Mouse (Mus musculus) liver, embryonic 13.5 days (tissue): ENCODE data around the gene Cdc20b. TPM values are rescaled to one million over a fixed set of nuclear protein-coding genes. Genes with fewer than 3 reads are reported as not detected.
A peak's percentile ranks its signal among the peaks of the same experiment; 100 is the strongest.
"Not testable (repeated sequence)": the region's sequence is repeated elsewhere in the genome, so short reads cannot be mapped to it uniquely, and the experiment has no call there.

ENCODE experiments used
- ATAC-seq: fragments of 200-750 bp; cut with Nextera tagmentation; 2 replicates; pipeline ENCODE4 v1.8.0; 2017; ENCODE audit warnings: low read depth, mild to moderate bottlenecking, moderate number of reproducible peaks, moderate library complexity
- DNase-seq: peaks from one replicate; pipeline ENCODE4 v3.0.0; 2022
- H3K27ac ChIP-seq: fragments of 300-500 bp; sonication (generic); 2 replicates; pipeline ENCODE4 v1.5.1; 2015; ENCODE audit warnings: moderate library complexity, mild to moderate bottlenecking, inconsistent platforms
- H3K27me3 ChIP-seq: fragments of 300-500 bp; sonication (generic); 2 replicates; pipeline ENCODE4 v1.6.1; 2015; ENCODE audit warnings: mild to moderate bottlenecking, inconsistent platforms
- H3K36me3 ChIP-seq: fragments of 300-500 bp; sonication (generic); 2 replicates; pipeline ENCODE4 v1.6.1; 2015; ENCODE audit warnings: mild to moderate bottlenecking, inconsistent platforms
- H3K4me1 ChIP-seq: fragments of 300-500 bp; sonication (generic); replicated peaks from 2 replicates; pipeline ENCODE4 v1.6.1; 2015; ENCODE audit warnings: inconsistent platforms
- H3K4me2 ChIP-seq: fragments of 300-500 bp; sonication (generic); 2 replicates; pipeline ENCODE4 v1.6.1; 2015; ENCODE audit warnings: inconsistent platforms, mild to moderate bottlenecking, moderate library complexity
- H3K4me3 ChIP-seq: fragments of 300-500 bp; sonication (generic); replicated peaks from 2 replicates; pipeline ENCODE4 v1.5.1; 2015; ENCODE audit warnings: mild to moderate bottlenecking, inconsistent platforms
- H3K9ac ChIP-seq: fragments of 300-500 bp; sonication (generic); 2 replicates; pipeline ENCODE4 v1.6.1; 2015; ENCODE audit warnings: mild to moderate bottlenecking, inconsistent platforms
- H3K9me3 ChIP-seq: fragments of 300-500 bp; sonication (generic); replicated peaks from 2 replicates; pipeline ENCODE4 v1.6.1; 2016; ENCODE audit warnings: inconsistent platforms
- WGBS: fragments of 180-500 bp; shearing (Covaris S2); methylation state at CpG from one replicate; pipeline ENCODE4 v1.1.7; 2015; ENCODE audit not compliant: insufficient replicate concordance; 5-methylcytosine and 5-hydroxymethylcytosine counted together
- polyA plus RNA-seq: library from polyadenylated mRNA; unstranded; fragments of >200 nt; fragmentation: Nextera tagmentation; extraction: Ambion mirVana; gene quantifications from 2 replicates; pipeline ENCODE4 v1.2.1, GENCODE M21; 2015

The Cdc20b gene
- polyA plus RNA-seq, 1 experiment from 2014 or later: not detected

GRCm38 (mm10) chr13:112997369-112997768 lies 37.5 kb upstream of the Cdc20b start:
- Histone ChIP-seq H3K27ac (no peak overlapping the region), H3K4me2 (no peak overlapping the region), H3K4me3 (no peak overlapping the region), H3K4me1 (peaks cover 16% of the 10 kb centered on the region), H3K9ac (no peak overlapping the region), H3K36me3 (no peaks in the 10 kb centered on the region), H3K9me3 (no peaks in the 10 kb centered on the region), H3K27me3 (peaks cover 94% of the 10 kb centered on the region)
- ATAC-seq (no peak), DNase-seq (no peak)
- WGBS: 49% methylated on average over 6 of the region's 6 CpGs

DNA sequence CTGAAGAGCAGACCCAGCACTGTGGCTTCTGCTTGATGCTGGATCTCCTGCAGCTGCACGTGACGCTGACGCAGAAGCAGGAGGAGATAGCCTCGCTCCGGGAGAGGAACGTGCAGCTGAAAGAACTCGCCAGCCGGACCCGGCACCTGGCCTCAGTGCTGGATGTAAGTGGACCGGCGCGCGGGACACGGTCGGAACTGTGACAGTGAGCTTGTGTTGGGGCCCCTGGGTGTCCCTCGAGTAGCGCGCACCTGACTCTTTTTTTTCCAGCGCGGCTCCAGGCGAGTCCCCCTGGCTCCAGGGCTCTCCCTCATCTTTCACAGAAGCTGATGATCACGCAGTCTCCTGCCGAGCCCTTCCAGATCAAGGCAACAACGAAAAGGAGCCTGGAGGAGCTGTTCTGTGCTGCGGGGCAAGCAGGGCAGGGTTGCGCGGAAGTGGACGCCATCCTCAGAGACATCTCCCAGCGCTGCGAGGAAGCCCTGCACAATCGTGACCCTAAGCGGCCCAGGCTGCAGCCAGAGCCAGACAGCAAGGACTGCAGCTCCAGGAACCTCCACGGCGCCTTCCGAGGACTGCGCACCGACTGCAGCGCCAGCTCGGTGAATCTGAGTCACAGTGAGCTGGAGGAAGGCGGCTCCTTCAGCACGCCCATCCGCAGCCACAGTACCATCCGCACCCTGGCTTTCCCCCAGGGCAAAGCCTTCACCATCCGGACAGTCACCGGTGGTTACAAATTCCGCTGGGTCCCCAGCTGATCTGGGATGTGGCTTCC lies 36.3 kb upstream of the Cdc20b start:
- Histone ChIP-seq H3K36me3 (no peaks in the 10 kb centered on the region), H3K4me3 (peak overlapping the region; percentile 19), H3K27me3 (peaks cover 85% of the 10 kb centered on the region), H3K4me2 (peak overlapping the region; percentile 51), H3K27ac (no peak overlapping the region), H3K9me3 (no peaks in the 10 kb centered on the region), H3K9ac (no peak overlapping the region), H3K4me1 (peaks cover 13% of the 10 kb centered on the region)
- under 1% methylated on average over 46 of the region's 46 CpGs for WGBS
- no peak for ATAC-seq
- DNase-seq: no peak

DNA sequence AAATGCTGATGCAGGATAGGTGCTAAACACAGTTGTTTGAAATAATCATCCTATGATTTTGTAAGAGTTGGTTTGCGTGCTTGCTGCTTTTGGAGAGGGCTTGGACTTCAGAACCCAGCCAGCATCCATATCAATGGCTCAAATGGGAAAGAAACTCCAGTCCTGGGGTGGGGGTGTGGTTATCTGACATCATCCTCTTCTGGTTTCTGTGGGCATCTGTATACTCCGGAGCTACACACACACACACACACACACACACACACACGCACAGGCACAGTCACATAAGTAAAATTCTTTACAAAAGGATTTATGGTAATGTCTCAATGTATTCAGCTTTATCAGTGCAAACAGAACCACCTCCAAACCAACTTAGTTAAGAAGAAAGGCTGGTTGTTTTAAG lies 34.8 kb upstream of the Cdc20b start:
- Histone ChIP-seq H3K4me3 (no peak overlapping the region), H3K36me3 (no peaks in the 10 kb centered on the region), H3K27me3 (peaks cover 70% of the 10 kb centered on the region), H3K4me1 (peaks cover 6% of the 10 kb centered on the region; the same call in 1 of the 2 replicates), H3K9ac (no peak overlapping the region), H3K9me3 (no peaks in the 10 kb centered on the region), H3K27ac (no peak overlapping the region), H3K4me2 (no peak overlapping the region)
- DNase-seq (no peak), ATAC-seq (no peak)
- 50% methylated on average over 3 of the region's 3 CpGs for WGBS

GRCm38 (mm10) chr13:113000576-113001318 lies 34.2 kb upstream of the Cdc20b start:
- H3K4me2 ChIP-seq: no peak overlapping the region
- WGBS: 47% methylated on average over 9 of the region's 9 CpGs

GRCm38 (mm10) chr13:113012683-113013082 lies 22.2 kb upstream of the Cdc20b start:
- WGBS: 67% methylated on average over 6 of the region's 6 CpGs
- ATAC-seq (no peak), DNase-seq (no peak)
- H3K27ac ChIP-seq: no peak overlapping the region
- 0 out of 2 replicates have a peak, but pooled peaks cover 4% of the 10 kb centered on the region for H3K27me3 ChIP-seq
- no peaks in the 10 kb centered on the region for H3K4me1 ChIP-seq
- H3K9me3 ChIP-seq: no peaks in the 10 kb centered on the region
- H3K9ac ChIP-seq: no peak overlapping the region
- H3K4me3 ChIP-seq: peak overlapping the region; percentile 45; the same call in 1 of the 2 replicates
- H3K36me3 ChIP-seq: no peaks in the 10 kb centered on the region
- peak overlapping the region; percentile 60; the same call in 1 of the 2 replicates for H3K4me2 ChIP-seq

More at GRCm38 (mm10) chr13:113000576-113001318, 34.2 kb upstream of the Cdc20b start:
- H3K27me3 ChIP-seq: peaks cover 64% of the 10 kb centered on the region
- no peaks in the 10 kb centered on the region for H3K36me3 ChIP-seq
- ATAC-seq (no peak), DNase-seq (no peak)
- peaks cover 6% of the 10 kb centered on the region; the same call in 1 of the 2 replicates for H3K4me1 ChIP-seq
- H3K4me3 ChIP-seq: no peak overlapping the region
- no peak overlapping the region for H3K27ac ChIP-seq
- H3K9ac ChIP-seq: no peak overlapping the region
- no peaks in the 10 kb centered on the region for H3K9me3 ChIP-seq

DNA sequence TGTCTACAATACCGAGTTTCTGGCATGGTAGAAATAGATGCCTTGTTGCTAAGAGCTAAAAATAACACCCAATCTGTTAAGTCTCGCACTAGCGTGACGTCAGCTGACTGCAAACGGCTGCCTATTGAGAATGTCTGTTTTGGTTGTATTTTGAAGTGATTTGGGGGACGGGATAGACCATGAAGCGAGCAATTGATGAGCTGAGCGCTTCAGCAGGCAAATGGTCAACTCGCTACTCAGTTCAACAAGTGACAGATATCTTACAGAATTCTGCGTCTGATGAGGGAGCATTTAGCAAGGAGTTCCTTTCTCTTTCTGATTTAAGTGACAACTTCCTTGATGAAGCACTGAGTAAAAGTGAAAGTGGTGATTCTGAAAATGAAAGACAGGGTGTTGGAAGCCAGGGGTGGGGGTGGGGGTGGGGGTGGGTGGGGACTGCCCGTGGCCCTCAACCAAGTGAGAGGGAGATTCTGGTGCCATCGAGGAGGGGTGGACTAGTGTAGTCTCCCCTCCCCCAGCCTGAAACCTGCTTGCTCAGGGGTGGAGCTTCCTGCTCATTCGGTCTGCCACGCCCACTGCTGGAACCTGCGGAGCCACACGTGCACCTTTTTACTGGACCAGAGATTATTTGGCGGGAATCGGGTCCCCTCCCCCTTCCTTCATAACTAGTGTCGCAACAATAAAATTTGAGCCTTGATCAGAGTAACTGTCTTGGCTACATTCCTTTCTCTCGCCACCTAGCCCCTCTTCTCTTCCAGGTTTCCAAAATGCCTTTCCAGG lies 21.5 kb upstream of the Cdc20b start:
- not testable (repeated sequence) for ATAC-seq, DNase-seq, H3K27ac ChIP-seq, H3K9ac ChIP-seq, H3K4me1 ChIP-seq, H3K36me3 ChIP-seq, H3K9me3 ChIP-seq, H3K27me3 ChIP-seq
- 27% methylated on average over 19 of the region's 20 CpGs for WGBS
- Histone ChIP-seq H3K4me2 (peak overlapping the region; percentile 60), H3K4me3 (peak overlapping the region; percentile 45)

- ATAC-seq: peak; percentile 39; the same call in 1 of the 2 replicates
- Histone ChIP-seq H3K4me2 (0 out of 2 replicates have a peak overlapping the region, but pooled peaks have one; percentile 26), H3K9me3 (no peaks in the 10 kb centered on the region), H3K4me1 (0 out of 2 replicates have a peak, but pooled peaks cover 3% of the 10 kb centered on the region), H3K27me3 (peaks cover 12% of the 10 kb centered on the region; the same call in 1 of the 2 replicates), H3K4me3 (no peak overlapping the region), H3K27ac (no peak overlapping the region), H3K36me3 (no peaks in the 10 kb centered on the region), H3K9ac (no peak overlapping the region)
- DNase-seq: no peak
- WGBS: 65% methylated on average over 2 of the region's 2 CpGs
Measured at GRCm38 (mm10) chr13:113021521-113021920, 13.4 kb upstream of the Cdc20b start.

GRCm38 (mm10) chr13:113022467-113022866 lies 12.4 kb upstream of the Cdc20b start:
- DNase-seq (no peak), ATAC-seq (no peak)
- H3K9ac ChIP-seq: no peak overlapping the region
- H3K4me1 ChIP-seq: 0 out of 2 replicates have a peak, but pooled peaks cover 3% of the 10 kb centered on the region
- H3K27me3 ChIP-seq: peaks cover 12% of the 10 kb centered on the region; the same call in 1 of the 2 replicates
- H3K9me3 ChIP-seq: no peaks in the 10 kb centered on the region
- H3K27ac ChIP-seq: no peak overlapping the region
- H3K36me3 ChIP-seq: no peaks in the 10 kb centered on the region
- WGBS: 65% methylated on average over 8 of the region's 8 CpGs
- H3K4me2 ChIP-seq: no peak overlapping the region
- H3K4me3 ChIP-seq: no peak overlapping the region

DNA sequence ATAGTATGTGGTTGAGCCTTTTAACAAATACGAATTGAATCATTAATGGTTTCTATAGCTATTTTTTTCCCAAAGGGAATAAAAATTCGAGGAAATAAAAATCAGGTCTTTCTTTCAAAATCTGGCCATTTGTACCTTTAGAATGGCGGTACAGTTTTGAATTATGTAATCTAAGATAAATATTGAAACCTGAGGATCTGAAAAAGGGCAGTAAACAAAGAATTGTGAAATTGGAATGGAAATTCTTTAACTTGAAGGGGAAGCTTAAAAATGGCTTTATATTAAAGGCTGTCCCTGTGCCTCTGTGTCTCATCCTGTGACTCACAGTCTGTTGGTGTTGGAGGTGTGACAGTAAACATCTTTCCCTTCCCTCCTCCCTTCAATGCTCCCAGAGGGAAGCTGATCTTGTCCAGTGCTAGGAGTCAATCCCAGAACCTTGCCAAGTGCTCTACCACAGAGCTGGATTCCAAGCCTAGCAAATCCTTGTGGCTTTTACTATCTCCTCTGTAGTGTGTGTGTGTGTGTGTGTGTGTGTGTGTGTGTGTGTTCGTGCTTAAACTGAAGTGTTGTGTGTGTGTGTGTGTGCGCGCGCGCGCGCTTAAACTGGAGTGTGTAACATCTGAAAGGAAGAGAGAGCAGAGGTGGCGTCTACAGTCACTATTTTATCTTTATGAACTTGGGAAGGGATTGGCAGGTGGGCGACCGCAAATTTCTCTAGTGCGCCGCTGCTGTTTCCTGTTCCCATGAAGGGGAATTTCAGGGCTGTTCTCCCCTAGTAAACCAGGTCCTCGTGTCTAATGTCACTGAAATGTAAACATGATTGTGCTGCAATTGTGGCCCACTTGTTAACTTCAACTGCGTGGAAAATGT lies 11.4 kb upstream of the Cdc20b start:
- WGBS: 57% methylated on average over 17 of the region's 17 CpGs
- no peak for ATAC-seq
- Histone ChIP-seq H3K4me3 (no peak overlapping the region), H3K4me1 (0 out of 2 replicates have a peak, but pooled peaks cover 3% of the 10 kb centered on the region), H3K9me3 (no peaks in the 10 kb centered on the region), H3K27me3 (peaks cover 20% of the 10 kb centered on the region), H3K27ac (no peak overlapping the region), H3K36me3 (no peaks in the 10 kb centered on the region), H3K4me2 (no peak overlapping the region), H3K9ac (no peak overlapping the region)
- DNase-seq: no peak

DNA sequence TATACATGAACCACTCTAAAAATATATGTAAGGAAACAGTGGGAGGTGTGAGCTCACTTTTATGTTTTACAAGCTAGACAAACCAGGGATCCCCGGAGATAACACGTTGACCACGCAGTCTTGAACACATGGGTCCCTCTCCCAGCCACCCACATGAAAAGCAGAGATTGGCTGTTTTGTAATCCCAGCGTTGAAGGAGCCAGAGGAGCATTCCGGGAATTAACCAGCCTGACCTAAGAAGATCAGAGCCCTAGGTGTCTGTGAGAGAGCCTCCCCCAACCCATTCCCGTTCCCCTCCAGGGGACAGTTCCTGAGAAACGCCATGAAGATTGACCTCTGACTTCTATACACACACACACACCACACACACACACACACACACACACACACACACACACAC lies 3.6 kb upstream of the Cdc20b start:
- Histone ChIP-seq H3K9ac (no peak overlapping the region), H3K27me3 (peaks cover 84% of the 10 kb centered on the region), H3K4me3 (no peak overlapping the region), H3K4me1 (peaks cover 19% of the 10 kb centered on the region), H3K4me2 (peak overlapping the region; percentile 66), H3K36me3 (no peaks in the 10 kb centered on the region), H3K9me3 (no peaks in the 10 kb centered on the region), H3K27ac (no peak overlapping the region)
- ATAC-seq (no peak), DNase-seq (no peak)
- 2% methylated on average over 7 of the region's 7 CpGs for WGBS
